Mouse (Mus musculus) kidney, adult 2 months (tissue): ENCODE measurements around the gene Uap1. TPM values are rescaled to one million over a fixed set of nuclear protein-coding genes. Genes with fewer than 3 reads are reported as not detected.

Experiments
- DNase-seq: peaks from one replicate; pipeline ENCODE4 v3.0.0; 2021
- H3K27ac ChIP-seq: fragments of 200-500 bp; 2 replicates; pipeline ENCODE4 v1.5.1; 2012; ENCODE audit warnings: low read depth, low read length, control low read depth, inconsistent platforms; ENCODE audit not compliant: insufficient read depth
- H3K27me3 ChIP-seq: fragments of 200-500 bp; replicated peaks from 2 replicates; pipeline ENCODE4 v1.6.1; 2012; ENCODE audit warnings: mild to moderate bottlenecking, moderate library complexity, low read length, inconsistent platforms; ENCODE audit not compliant: control insufficient read depth, insufficient read depth
- H3K36me3 ChIP-seq: fragments of 200-500 bp; 2 replicates; pipeline ENCODE4 v1.6.1; 2012; ENCODE audit warnings: mild to moderate bottlenecking, moderate library complexity, low read length, inconsistent platforms; ENCODE audit not compliant: control insufficient read depth, insufficient read depth
- H3K4me1 ChIP-seq: fragments of 200-500 bp; 2 replicates; pipeline ENCODE4 v1.6.1; 2011; ENCODE audit warnings: low read length; ENCODE audit not compliant: control insufficient read depth, insufficient read depth
- H3K4me3 ChIP-seq: fragments of 200-500 bp; 2 replicates; pipeline ENCODE4 v1.5.1; 2011; ENCODE audit warnings: mild to moderate bottlenecking, low read depth, low read length, control low read depth; ENCODE audit not compliant: insufficient read depth
- CTCF ChIP-seq: fragments of 200-500 bp; conservative IDR thresholded peaks from 2 replicates; pipeline ENCODE4 v1.5.1; 2011; ENCODE audit warnings: low read depth, mild to moderate bottlenecking, control low read depth, low read length, moderate library complexity, mixed read lengths; ENCODE audit not compliant: insufficient read depth, insufficient read length
- POLR2A ChIP-seq: fragments of 200-500 bp; IDR thresholded peaks from one replicate; pipeline ENCODE4 v1.6.1; 2011; ENCODE audit warnings: low read depth, low read length, control low read depth
- WGBS: fragments of 180-500 bp; shearing (Covaris S2); methylation state at CpG from one replicate; pipeline ENCODE4 v1.1.7; 2018; 5-methylcytosine and 5-hydroxymethylcytosine counted together
- polyA plus RNA-seq: library from polyadenylated mRNA; depleted of rRNA; stranded (reverse); fragments of >200 nt; gene quantifications from 2 replicates; pipeline ENCODE4 v1.2.3, GENCODE M21; 2012; rRNA removed

The Uap1 gene
- 31.6 and 34.3 TPM in 2 replicates for polyA plus RNA-seq

- no peaks in the 10 kb centered on the region for H3K36me3 ChIP-seq
- H3K27ac ChIP-seq = peak within 1 kb of the TSS; percentile 88
- TF ChIP-seq CTCF (peak; percentile 37; the same call in 1 of the 2 replicates), POLR2A (peak; percentile 47)
- H3K4me3 ChIP-seq = peak within 1 kb of the TSS; percentile 77
- DNase-seq = peak; percentile 99
- WGBS = 1% methylated on average over 52 of the region's 52 CpGs
- no peaks in the 10 kb centered on the region for H3K27me3 ChIP-seq
- H3K4me1 ChIP-seq = no peaks in the 10 kb centered on the region; the same call in 1 of the 2 replicates
Measured at GRCm38 (mm10) chr1:170174814-170175332, at the start of gene Uap1. Gene Uap1 (minus strand): TSS chr1:170174957.

GRCm38 (mm10) chr1:170223276-170223675, 48.5 kb upstream of the Uap1 start:
- no peaks in the 10 kb centered on the region for H3K27me3 ChIP-seq
- H3K4me1 ChIP-seq = no peaks in the 10 kb centered on the region; the same call in 1 of the 2 replicates
- no peak overlapping the region for H3K4me3 ChIP-seq
- TF ChIP-seq CTCF (no peak), POLR2A (no peak)
- WGBS = 72% methylated on average over 2 of the region's 2 CpGs
- no peak overlapping the region for H3K27ac ChIP-seq
- no peaks in the 10 kb centered on the region for H3K36me3 ChIP-seq
- DNase-seq = no peak

GRCm38 (mm10) chr1:170220351-170220750, 45.6 kb upstream of the Uap1 start:
- DNase-seq = peak; percentile 78

GRCm38 (mm10) chr1:170218091-170218884, 43.5 kb upstream of the Uap1 start:
- Histone ChIP-seq H3K4me3 (no peak overlapping the region), H3K27me3 (no peaks in the 10 kb centered on the region), H3K36me3 (no peaks in the 10 kb centered on the region), H3K4me1 (no peaks in the 10 kb centered on the region), H3K27ac (no peak overlapping the region)
- TF ChIP-seq CTCF (0 out of 2 replicates have a peak, but pooled peaks have one; percentile 19), POLR2A (no peak)
- 78% methylated on average over 6 of the region's 6 CpGs for WGBS
- DNase-seq = peak; percentile 53

More at GRCm38 (mm10) chr1:170220351-170220750, 45.6 kb upstream of the Uap1 start:
- no peak overlapping the region for H3K4me3 ChIP-seq
- no peak for TF ChIP-seq POLR2A
- TF ChIP-seq CTCF = no peak
- H3K27me3 ChIP-seq = no peaks in the 10 kb centered on the region
- H3K4me1 ChIP-seq = no peaks in the 10 kb centered on the region; the same call in 1 of the 2 replicates
- no peaks in the 10 kb centered on the region for H3K36me3 ChIP-seq
- H3K27ac ChIP-seq = no peak overlapping the region

- Histone ChIP-seq H3K36me3 (peaks cover 2% of the 10 kb centered on the region), H3K4me3 (peak overlapping the region; percentile 95; the same call in 1 of the 2 replicates), H3K27ac (no peak overlapping the region), H3K4me1 (no peaks in the 10 kb centered on the region), H3K27me3 (no peaks in the 10 kb centered on the region)
- DNase-seq = no peak
- WGBS = 75% methylated on average over 3 of the region's 3 CpGs
- TF ChIP-seq CTCF (no peak), POLR2A (no peak)
Measured at GRCm38 (mm10) chr1:170215590-170215989, 40.8 kb upstream of the Uap1 start.

- WGBS = under 1% methylated on average over 70 of the region's 70 CpGs
Measured at GRCm38 (mm10) chr1:170214757-170215522, 40.2 kb upstream of the Uap1 start, which contains the start of gene Uhmk1. Gene Uhmk1 (minus strand): TSS chr1:170215397.

More at GRCm38 (mm10) chr1:170214757-170215522, 40.2 kb upstream of the Uap1 start, which contains the start of gene Uhmk1:
- Histone ChIP-seq H3K27me3 (no peaks in the 10 kb centered on the region), H3K36me3 (peaks cover 2% of the 10 kb centered on the region), H3K27ac (peak within 1 kb of the TSS; percentile 76), H3K4me3 (peak within 1 kb of the TSS; percentile 95), H3K4me1 (no peaks in the 10 kb centered on the region)
- TF ChIP-seq CTCF (no peak), POLR2A (peak; percentile 36)
- peak; percentile 95 for DNase-seq
